Mouse (Mus musculus) stomach, embryonic 14.5 days (tissue): ENCODE data around the gene Nob1. TPM values are rescaled to one million over a fixed set of nuclear protein-coding genes. Genes with fewer than 3 reads are reported as not detected.

ENCODE experiments used
- ATAC-seq: fragments of 200-750 bp; cut with Nextera tagmentation; 2 replicates; pipeline ENCODE4 v1.8.0; 2017; ENCODE audit warnings: low read depth, moderate TSS enrichment; ENCODE audit not compliant: insufficient number of reproducible peaks, insufficient read depth, low FRiP score
- H3K27ac ChIP-seq: fragments of 300-500 bp; sonication (generic); 2 replicates; pipeline ENCODE4 v1.5.1; 2014; ENCODE audit warnings: mild to moderate bottlenecking, low read length, moderate library complexity, mixed read lengths
- H3K27me3 ChIP-seq: fragments of 300-500 bp; sonication (generic); 2 replicates; pipeline ENCODE4 v1.6.1; 2014; ENCODE audit warnings: low read length, control low read depth, mixed read lengths; ENCODE audit not compliant: control insufficient read depth, insufficient read depth
- H3K36me3 ChIP-seq: fragments of 300-500 bp; sonication (generic); 2 replicates; pipeline ENCODE4 v1.6.1; 2014; ENCODE audit warnings: mild to moderate bottlenecking, control low read depth, low read length, moderate library complexity, mixed read lengths; ENCODE audit not compliant: control insufficient read depth, insufficient read depth
- H3K4me1 ChIP-seq: fragments of 300-500 bp; sonication (generic); 2 replicates; pipeline ENCODE4 v1.6.1; 2014; ENCODE audit warnings: low read length, control low read depth, mixed read lengths; ENCODE audit not compliant: control insufficient read depth, insufficient read depth
- H3K4me2 ChIP-seq: fragments of 300-500 bp; sonication (generic); replicated peaks from 2 replicates; pipeline ENCODE4 v1.6.1; 2014; ENCODE audit warnings: low read depth, low read length, control low read depth
- H3K4me3 ChIP-seq: fragments of 300-500 bp; sonication (generic); 2 replicates; pipeline ENCODE4 v1.5.1; 2014; ENCODE audit warnings: low read depth, low read length, control low read depth
- H3K9ac ChIP-seq: fragments of 300-500 bp; sonication (generic); replicated peaks from 2 replicates; pipeline ENCODE4 v1.6.1; 2014; ENCODE audit warnings: low read depth, mild to moderate bottlenecking, control low read depth, low read length, moderate library complexity, mixed read lengths
- H3K9me3 ChIP-seq: fragments of 300-500 bp; sonication (generic); 2 replicates; pipeline ENCODE4 v1.6.1; 2016; ENCODE audit warnings: low read depth, low read length, control low read depth; ENCODE audit not compliant: control insufficient read depth
- WGBS: fragments of 180-500 bp; shearing (Covaris S2); extraction: QIAGEN DNeasy Blood & Tissue Kit; methylation state at CpG from one replicate; pipeline ENCODE4 v1.1.7; 2014; 5-methylcytosine and 5-hydroxymethylcytosine counted together
- polyA plus RNA-seq: library from polyadenylated mRNA; unstranded; fragments of >200 nt; fragmentation: Nextera tagmentation; extraction: Ambion mirVana; gene quantifications from 2 replicates; pipeline ENCODE4 v1.2.1, GENCODE M21; 2014

Nob1 gene
- polyA plus RNA-seq, 1 experiment from 2014 or later, result 72.3 TPM

DNA sequence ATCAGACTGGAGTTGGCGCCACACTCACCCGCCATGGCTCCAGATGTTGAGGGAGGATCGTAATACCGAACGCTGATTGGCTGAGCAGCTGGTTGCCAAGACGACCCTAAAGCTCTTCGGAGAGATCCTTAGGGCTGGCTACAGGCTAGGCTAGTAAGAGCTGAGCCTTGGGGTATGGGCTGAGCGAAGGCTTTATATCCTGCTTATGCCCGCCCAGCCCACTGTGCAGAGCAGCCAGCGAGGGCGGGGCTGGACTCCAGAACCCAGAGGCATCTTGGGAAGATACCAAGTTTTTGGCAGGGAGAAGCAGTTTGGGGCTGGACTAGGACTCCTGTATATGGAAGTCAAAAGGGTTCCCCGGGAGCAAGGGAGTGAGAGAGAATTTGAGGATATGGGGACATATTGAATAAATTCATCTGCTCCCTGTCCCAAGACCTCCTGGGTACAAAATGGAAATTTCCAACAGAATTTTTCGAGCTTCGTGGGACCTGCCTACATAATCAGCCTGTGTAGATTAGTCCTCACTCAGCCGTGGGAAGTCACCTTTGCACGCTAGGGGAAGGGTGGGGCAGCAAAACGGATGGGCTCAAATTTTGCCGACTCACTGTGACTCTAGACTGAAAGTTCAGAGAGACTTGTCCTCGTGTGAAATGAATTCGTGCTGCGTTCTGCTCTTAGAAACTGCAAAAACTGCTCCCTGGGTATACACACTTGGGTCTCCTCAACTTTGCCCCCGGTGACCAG is 21.6 kb downstream of the Nob1 start, which contains the start of gene Nqo1:
Gene Nqo1 (minus strand): TSS at position 169 of the 744 bp plus-strand sequence.
- peak within 1 kb of the TSS; percentile 24; the same call in 1 of the 2 replicates for H3K27ac ChIP-seq

DNA sequence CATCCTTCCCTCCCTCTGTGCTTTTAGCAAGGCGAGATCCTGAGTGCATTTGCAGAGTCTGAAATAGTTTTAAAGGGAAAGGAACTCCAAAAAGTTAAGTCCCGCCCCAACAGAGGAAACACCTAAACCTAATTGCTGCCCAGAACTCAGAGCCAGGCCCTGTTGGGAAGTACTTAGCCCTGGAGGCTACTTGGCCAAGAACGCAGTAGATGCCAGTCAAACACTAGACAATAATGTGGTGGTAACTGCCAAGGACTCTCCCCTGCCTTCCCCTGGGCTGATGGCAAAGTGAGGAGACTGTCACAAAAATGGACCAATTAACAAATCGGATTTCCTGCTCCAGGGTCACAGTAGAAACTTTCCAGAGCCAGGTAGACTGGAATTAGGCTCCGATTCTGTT is 23.0 kb downstream of the Nob1 start:
- Histone ChIP-seq H3K9ac (no peak overlapping the region), H3K36me3 (no peaks in the 10 kb centered on the region), H3K4me1 (0 out of 2 replicates have a peak, but pooled peaks cover 7% of the 10 kb centered on the region), H3K4me2 (no peak overlapping the region), H3K27ac (no peak overlapping the region), H3K27me3 (no peaks in the 10 kb centered on the region), H3K9me3 (no peaks in the 10 kb centered on the region), H3K4me3 (no peak overlapping the region)
- WGBS, result 76% methylated on average over 5 of the region's 5 CpGs
- ATAC-seq, result no peak

More for the DNA sequence above, 21.6 kb downstream of the Nob1 start, which contains the start of gene Nqo1:
- Histone ChIP-seq H3K4me3 (peak within 1 kb of the TSS; percentile 34), H3K4me2 (peak within 1 kb of the TSS; percentile 45), H3K36me3 (no peaks in the 10 kb centered on the region), H3K4me1 (0 out of 2 replicates have a peak, but pooled peaks cover 2% of the 10 kb centered on the region), H3K9ac (no peak within 1 kb of the TSS), H3K9me3 (no peaks in the 10 kb centered on the region), H3K27me3 (no peaks in the 10 kb centered on the region)
- peak; percentile 94 for ATAC-seq
- 11% methylated on average over 22 of the region's 22 CpGs for WGBS

DNA sequence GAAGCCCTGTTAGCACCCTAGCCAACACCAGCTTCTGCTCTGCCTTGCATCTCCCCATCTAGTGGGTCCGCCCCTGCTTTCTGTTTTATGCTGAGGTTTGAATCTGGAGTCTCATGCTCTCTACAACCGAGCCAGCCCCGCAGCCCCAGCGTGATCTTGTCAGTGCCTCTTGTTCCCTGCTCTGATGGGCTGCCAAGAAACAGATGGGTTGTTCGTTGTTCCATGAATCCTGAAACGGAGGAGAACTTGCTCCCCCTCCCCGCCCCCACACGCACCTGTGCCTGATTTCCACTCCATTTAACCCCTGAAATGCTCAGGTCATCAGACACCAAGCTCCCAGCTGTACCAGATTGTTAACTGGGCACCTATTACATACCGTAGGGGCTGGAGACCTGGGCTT is 25.4 kb downstream of the Nob1 start:
- Histone ChIP-seq H3K4me1 (0 out of 2 replicates have a peak, but pooled peaks cover 7% of the 10 kb centered on the region), H3K9ac (no peak overlapping the region), H3K4me2 (no peak overlapping the region), H3K27ac (no peak overlapping the region), H3K27me3 (no peaks in the 10 kb centered on the region), H3K4me3 (no peak overlapping the region), H3K9me3 (no peaks in the 10 kb centered on the region), H3K36me3 (no peaks in the 10 kb centered on the region)
- no peak for ATAC-seq
- 40% methylated on average over 9 of the region's 9 CpGs for WGBS

DNA sequence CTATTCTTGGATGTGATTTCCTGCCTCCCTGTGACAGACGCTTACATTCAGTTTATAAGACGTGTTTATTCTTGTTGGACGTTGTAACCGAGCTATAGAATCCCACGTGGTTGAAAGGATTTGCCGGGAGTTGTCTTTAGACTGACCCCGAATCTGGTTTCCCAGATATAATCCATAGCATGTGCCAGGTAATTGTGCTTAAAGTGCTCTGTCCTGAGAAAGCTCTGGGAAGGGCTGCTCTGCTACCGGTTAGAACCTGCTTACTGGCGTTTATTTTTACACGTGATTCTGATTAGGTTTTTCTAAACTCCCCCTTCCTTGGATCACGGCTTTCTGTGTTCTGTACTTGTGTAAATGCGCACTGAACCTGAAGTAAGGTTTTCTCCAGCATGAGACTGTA is 27.2 kb downstream of the Nob1 start:
- Histone ChIP-seq H3K9me3 (no peaks in the 10 kb centered on the region), H3K4me3 (no peak overlapping the region), H3K4me2 (no peak overlapping the region), H3K4me1 (0 out of 2 replicates have a peak, but pooled peaks cover 4% of the 10 kb centered on the region), H3K36me3 (no peaks in the 10 kb centered on the region), H3K9ac (no peak overlapping the region), H3K27me3 (no peaks in the 10 kb centered on the region), H3K27ac (no peak overlapping the region)
- ATAC-seq, result no peak
- WGBS, result 35% methylated on average over 12 of the region's 12 CpGs

DNA sequence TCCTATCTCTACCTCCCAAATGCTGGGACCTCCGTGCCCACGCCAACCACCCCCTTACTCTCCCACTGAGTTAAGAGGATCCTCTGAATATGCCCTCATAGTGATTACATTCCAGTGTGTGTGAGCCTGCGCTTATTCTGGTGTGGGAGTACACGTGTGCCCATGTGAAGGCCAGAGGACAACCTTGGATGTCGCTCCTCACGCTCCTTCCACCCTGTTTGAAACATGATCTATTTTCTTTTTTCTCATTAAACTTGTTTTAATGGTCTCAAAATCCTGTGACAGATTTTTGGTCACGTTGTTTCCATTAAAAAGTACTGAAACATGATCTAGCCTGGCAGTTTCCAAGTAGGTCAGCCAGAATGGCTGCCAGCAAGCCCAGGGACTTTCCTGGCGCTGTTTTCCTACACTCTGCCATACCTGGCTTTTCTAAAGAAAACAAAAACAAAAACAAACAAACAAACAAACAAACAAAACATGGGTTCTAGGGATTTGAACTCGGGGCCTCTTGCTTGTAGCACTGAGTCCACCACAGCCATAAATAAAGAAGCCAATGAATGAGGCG is 28.7 kb downstream of the Nob1 start:
- 82% methylated on average over 10 of the region's 10 CpGs for WGBS
- Histone ChIP-seq H3K9me3 (no peaks in the 10 kb centered on the region), H3K36me3 (no peaks in the 10 kb centered on the region), H3K4me1 (0 out of 2 replicates have a peak, but pooled peaks cover 4% of the 10 kb centered on the region), H3K27ac (no peak overlapping the region), H3K4me3 (no peak overlapping the region), H3K27me3 (no peaks in the 10 kb centered on the region), H3K4me2 (no peak overlapping the region), H3K9ac (no peak overlapping the region)
- ATAC-seq, result no peak

DNA sequence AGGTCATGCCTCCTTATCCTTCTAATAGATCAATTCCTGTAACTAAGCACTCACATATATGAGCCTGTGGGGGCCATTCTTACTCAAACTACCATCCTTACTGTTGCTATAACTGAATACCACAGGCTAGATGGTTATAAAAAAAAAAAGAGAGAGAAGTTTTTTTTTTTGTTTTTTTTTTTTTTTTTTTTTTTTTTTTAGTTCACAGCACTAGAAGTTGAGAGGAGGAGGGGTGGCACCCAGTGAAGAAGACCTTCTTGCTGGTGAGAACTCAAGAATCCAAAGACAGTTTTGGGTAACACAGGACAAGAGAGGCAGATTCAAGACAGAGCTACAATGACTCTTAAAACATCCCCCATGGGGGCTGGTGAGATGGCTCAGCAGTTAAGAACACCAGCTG is 29.5 kb downstream of the Nob1 start:
- Histone ChIP-seq H3K4me2 (no peak overlapping the region), H3K9me3 (no peaks in the 10 kb centered on the region), H3K27ac (no peak overlapping the region), H3K4me1 (0 out of 2 replicates have a peak, but pooled peaks cover 4% of the 10 kb centered on the region), H3K36me3 (no peaks in the 10 kb centered on the region), H3K27me3 (no peaks in the 10 kb centered on the region), H3K9ac (no peak overlapping the region), H3K4me3 (no peak overlapping the region)
- no peak for ATAC-seq

DNA sequence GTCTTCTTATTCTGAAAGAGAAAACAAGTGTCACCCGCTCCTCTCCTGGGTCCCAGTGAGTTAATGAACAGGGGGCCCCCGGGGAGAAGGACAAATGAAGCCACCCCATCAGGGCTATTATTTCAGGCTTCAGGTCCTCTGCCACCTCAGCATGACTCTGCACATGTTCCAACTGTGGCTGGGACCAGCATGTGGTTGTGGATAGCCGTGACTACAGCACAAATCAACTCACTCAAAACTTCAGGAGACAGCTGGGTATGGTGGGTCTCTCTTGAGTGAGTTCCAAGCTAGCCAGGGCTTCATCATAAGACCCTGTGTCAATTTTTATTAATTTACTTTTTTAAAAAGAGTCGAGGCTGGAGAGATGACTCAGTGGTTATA is 33.7 kb downstream of the Nob1 start:
- Histone ChIP-seq H3K9ac (no peak overlapping the region), H3K4me2 (no peak overlapping the region), H3K4me3 (no peak overlapping the region), H3K36me3 (no peaks in the 10 kb centered on the region), H3K27me3 (no peaks in the 10 kb centered on the region), H3K27ac (no peak overlapping the region), H3K9me3 (no peaks in the 10 kb centered on the region), H3K4me1 (no peaks in the 10 kb centered on the region)
- ATAC-seq, result no peak
- WGBS, result 72% methylated on average over 4 of the region's 4 CpGs

DNA sequence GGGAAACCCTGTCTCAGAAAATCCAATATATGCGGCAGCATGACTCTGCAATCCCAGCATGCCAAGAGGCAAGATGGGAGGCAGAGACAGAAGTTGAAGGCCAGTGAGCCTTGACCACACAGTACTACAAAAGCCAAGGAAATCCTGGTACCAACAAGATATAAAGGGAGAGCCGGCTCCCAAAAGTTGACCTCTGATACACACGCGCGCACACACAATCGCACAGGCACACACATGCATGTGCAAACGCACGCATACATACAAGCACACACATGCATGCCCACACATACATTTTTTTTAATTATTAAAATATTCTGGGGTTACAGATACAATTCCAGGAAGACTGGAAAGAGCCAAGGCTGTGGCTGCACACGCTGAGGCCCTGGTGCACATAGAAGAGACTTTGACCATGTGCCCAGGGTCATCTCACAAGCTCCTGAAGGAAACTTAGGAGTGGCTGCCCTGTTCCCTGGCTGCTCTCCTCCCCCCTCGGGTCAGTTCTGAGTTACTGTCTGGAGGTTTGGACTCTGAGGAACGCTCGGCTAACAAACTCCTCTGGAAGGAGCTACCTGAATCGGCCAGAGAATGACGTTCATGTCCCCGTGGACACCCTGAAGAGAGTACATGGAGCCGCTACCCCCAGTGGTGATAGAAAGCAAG is 34.2 kb downstream of the Nob1 start:
- Histone ChIP-seq H3K9me3 (no peaks in the 10 kb centered on the region), H3K4me3 (no peak overlapping the region), H3K4me2 (no peak overlapping the region), H3K4me1 (no peaks in the 10 kb centered on the region), H3K27ac (no peak overlapping the region), H3K36me3 (no peaks in the 10 kb centered on the region), H3K9ac (no peak overlapping the region), H3K27me3 (no peaks in the 10 kb centered on the region)
- 96% methylated on average over 16 of the region's 16 CpGs for WGBS
- ATAC-seq, result no peak
